Mouse (Mus musculus) frontal cortex, adult 2 months (tissue): Measurements from ENCODE around the gene Cphx2. TPM values are rescaled to one million over a fixed set of nuclear protein-coding genes. Genes with fewer than 3 reads are reported as not detected.
"Not testable (repeated sequence)": the region's sequence is repeated elsewhere in the genome, so short reads cannot be mapped to it uniquely, and the experiment has no call there.

Source experiments
- DNase-seq, 2 experiments: peaks; one replicate each; pipeline ENCODE4 v3.0.0; 2022; ENCODE audit warnings: low spot score in 1 of 2; ENCODE audit errors: extremely low spot score in 1 of 2
- polyA plus RNA-seq: library from polyadenylated mRNA; depleted of rRNA; stranded (reverse); fragments of >200 nt; gene quantifications from 2 replicates; pipeline ENCODE4 v1.2.3, GENCODE M21; 2012; rRNA removed

Cphx2 gene
- not detected in 2 replicates for polyA plus RNA-seq

DNA sequence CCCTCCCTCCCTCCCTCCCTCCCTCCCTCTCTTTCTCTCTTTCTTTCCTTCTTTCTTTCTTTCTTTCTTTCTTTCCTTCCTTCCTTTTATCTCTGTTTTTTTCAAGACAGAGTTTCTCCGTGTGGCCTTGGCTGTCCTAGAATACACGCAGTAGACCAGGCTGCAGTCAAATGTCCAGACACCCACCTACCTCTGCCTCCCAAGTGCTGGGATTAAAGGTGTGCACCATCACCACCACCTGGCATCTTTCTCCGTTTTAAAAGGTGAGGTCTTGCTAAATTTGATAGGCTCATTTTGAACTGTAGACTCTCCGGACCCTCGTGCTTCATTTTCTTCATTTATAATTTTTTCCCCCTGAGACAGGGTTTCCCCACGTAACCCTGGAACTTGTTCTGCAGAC is at the start of gene Cphx2:
Gene Cphx2 (plus strand): TSS at position 301 of the 400 bp plus-strand sequence.
- not testable (repeated sequence) for DNase-seq

DNA sequence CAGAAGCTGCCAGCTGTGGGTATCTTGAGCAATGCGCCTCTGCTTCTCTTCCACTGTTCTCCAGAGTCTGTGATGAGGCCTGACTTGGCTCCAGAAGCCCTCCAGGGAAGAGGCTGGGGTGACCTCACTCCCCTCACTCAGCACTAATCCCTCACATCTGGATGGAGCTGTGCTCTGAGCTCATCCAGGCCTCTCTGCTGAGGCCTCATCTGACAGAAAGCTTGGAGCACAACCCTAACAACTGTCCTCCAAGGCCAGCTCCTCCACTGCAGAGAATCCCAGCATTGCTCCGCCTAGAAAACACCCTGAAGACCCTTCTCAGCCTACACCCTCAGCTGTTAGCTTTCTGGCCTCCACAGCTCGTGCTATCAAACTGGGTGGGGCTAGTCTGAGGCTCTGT is 47.0 kb upstream of the Cphx2 start:
- not testable (repeated sequence) for DNase-seq

DNA sequence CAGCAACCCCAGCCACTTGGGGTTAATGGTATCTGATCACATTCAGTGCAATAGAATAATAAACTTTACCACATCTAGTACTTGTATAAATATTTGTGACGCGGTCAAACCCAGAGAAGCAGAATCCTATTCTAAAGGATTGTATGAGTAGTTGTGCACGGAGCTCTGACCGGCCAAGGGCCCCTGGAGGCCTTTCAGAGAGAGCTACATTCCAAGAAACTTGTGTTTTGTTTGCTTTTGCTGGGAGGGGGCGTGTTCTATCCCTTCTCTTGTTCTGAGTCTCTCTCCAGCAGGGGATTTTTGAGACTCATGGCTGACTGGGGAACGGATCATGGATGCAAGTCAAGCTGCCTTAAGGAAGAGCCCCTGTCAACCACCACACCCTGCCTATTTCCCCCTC is 45.9 kb upstream of the Cphx2 start:
- not testable (repeated sequence) for DNase-seq

DNA sequence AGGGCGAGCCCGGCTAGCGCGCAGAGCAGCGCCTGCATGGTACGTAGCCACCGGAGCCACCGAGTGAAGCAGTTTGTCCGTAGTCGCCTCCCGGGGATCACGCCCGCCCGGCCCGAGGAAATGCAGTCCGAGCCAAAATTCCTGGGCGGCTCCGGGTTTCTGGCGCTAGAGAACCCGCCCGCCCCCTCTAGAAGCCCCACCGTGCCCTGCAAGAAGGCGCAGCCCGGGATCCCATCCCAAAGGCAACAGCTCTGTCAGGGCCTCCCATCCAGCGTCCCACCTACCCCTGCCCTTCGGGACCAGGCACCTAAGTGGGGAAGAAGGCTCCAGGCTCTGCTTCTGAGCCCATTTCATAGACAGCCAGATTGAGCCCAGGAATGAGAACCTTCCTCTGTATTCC is 38.7 kb upstream of the Cphx2 start, which contains the start of gene Gm9780:
Gene Gm9780 (minus strand): TSS at position 101 of the 400 bp plus-strand sequence.
- not testable (repeated sequence) for DNase-seq

DNA sequence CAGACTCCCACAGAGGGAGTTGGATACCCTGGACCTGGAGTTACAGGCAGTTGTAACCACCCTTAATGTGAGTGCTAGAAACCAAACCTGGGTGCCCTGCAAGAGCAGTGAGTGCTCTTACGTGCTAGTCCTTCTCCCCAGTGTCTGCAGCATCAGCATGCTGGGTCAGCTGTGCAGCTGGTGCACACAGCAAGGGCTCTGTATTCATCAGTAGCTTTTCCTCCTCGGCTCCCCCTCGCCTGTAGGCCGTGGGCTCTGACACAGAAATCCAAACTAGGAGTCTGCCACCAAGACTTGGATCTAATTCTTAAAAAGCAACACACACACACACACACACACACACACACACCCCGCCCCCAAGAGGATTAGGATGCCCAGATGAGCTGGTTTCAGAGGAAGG is 36.3 kb upstream of the Cphx2 start:
- not testable (repeated sequence) for DNase-seq

DNA sequence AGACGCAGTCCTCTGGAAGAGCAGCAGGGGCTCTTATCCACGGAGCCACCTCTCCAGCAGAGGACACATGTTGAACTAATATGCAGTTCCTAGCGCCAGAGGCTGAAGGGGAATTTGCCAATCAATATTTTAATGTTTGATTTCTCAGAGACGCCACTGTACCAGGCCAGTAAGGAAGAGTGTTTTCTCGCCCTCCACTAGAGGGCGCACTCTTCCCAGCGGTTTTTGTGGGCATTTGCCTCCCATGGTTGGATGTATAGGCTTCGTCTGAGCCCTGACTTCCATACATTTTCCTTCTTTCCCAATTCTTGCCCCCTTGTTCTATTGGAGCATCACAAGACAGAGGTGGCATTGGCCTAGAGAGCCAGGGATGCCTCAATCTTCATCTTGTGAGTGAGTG is 34.3 kb upstream of the Cphx2 start:
- not testable (repeated sequence) for DNase-seq

DNA sequence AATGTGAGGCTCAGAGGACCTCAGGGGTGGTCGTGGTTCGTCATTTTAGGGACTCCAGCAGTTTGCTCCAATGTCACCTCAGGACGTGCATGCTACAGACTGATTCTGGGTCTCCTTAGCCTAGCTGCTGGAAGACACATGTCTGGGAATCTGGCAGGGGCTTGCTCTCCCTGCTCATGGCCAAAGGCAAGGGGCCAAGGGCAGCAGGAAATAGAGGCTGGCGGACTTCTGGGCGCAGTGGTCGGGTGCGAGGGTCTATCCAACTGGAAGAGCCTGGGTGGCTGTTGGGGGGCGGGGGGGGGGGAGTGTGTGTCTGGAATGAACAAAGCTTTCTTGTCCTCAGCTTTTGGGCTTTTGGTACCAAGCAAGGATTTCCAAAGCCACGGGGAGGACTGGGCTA is 32.5 kb upstream of the Cphx2 start:
- DNase-seq: not testable (repeated sequence)

DNA sequence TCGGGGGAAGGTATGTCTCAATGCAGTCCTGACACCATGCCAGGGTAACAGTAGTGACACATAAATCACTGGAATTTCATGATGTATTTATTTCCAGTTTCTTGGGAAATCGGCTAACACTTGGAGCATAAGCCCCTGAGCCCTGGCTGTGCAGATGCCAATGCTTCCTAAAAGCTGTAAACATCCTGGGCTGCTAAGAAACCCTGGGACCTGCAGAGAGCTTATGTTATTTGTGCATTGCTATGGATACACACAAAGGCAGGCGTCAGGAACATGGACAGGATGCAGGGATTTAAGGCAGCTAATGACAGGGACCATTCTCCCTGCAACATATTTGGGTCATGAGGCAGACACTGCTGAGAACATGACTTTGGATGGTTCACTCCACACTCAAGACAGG is 23.1 kb upstream of the Cphx2 start:
- not testable (repeated sequence) for DNase-seq

DNA sequence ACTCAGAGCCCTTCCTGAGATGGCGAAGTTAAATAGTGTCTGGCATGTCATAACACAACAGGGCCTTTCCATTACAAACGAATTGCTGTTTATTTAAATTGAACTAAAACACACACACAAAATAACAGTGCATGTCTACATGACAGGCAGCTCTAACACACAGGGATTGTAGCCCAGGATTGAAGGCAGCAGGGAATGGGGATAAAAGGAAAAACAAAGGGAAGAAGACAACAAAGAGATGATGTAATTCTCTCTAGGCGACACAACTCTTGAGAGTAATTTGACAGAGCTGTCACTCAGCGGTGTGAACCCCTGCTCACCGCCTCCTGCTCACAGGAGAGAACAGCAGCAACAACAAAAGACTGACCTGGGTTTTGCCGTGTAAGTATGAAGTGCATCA is 22.0 kb upstream of the Cphx2 start:
- not testable (repeated sequence) for DNase-seq

DNA sequence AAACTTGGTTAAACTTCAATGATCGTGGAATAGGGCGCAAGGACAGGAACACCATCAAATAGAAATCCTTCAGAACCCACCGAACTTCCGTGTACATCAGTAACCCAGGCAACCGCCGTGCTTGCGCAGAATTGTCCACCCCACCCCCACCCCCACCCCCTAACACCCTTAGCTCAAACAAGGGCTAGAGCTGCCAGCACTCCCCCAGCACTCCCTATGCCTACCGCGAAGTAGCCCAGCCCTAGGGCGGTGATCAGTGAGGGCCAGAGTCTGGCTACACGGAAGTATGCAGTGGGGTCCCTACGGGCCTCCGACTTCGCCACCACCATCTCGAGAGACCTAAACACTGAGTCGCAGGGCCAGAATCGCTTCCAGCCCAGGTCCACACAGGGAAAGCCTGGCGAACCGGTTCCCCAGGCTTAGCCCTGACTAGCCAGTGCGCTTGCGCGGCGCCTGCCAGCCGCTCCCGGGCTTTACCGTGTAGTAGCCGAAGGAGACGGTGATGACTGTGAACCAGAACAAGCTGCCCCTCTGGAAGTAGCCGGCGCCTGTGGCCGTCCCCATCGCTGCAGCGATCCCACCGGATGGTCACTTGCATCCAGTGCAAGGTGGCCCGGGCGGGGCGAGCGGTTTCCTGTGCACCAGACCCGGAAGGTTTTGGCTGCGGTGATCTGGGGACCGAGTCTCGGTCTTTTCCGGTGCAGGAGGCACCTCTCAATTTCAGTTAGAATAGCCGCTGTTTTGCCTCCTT is 14.6 kb upstream of the Cphx2 start:
- not testable (repeated sequence) for DNase-seq

DNA sequence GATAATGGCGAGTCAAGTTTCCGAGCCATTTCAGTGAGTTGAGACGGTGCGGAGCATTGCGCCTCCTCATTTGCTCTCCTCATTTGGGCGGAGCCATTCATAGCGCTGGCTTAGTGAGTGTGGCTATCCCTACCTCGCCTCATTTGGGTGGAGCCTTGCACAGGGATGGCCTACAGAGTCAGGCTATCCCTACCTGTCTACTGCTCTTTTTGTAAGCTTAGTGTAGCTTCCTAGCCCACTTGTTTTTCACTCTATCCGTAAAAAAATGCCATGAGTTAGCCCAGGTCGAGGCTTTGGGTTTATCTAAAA is 14.0 kb upstream of the Cphx2 start, which contains the start of gene Tmem254c:
Gene Tmem254c (minus strand): TSS at position 31 of the 309 bp plus-strand sequence.
- DNase-seq: not testable (repeated sequence)

DNA sequence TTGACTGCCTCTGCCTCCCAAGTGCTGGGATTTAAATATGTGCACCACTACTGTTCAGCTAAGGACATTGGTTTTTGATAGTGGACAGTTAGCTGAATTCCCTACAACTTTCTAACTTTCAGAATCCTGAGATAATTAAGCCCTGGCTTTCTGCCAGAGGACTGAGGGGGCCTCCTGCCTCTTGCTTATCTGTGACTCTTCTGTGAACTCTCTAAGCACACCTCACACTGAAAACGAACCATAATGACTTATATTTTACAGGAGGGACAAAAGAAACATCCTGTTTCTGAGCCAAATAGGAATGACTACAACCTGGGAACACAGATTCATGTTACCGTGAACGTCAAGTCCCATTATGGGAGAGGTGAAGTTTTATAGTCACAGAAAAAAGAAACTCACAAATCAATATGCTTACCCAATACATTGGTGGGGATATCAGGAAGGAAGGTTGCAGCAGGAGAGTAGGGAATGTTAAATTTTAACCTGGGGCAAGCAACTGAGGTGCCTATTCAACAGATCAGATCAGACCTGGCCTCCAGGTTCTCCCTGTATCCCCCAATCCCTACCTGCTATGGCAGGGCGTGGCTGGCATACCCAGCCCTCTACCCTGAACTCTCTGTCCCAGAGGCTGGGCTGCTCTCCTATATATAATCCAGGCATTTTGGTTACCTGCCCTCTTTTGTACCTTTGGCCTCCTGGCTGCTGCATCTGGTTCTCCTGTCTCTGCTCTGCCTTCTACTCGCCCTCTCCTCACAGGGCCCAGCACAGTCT is 4.5 kb upstream of the Cphx2 start:
- DNase-seq: not testable (repeated sequence)

DNA sequence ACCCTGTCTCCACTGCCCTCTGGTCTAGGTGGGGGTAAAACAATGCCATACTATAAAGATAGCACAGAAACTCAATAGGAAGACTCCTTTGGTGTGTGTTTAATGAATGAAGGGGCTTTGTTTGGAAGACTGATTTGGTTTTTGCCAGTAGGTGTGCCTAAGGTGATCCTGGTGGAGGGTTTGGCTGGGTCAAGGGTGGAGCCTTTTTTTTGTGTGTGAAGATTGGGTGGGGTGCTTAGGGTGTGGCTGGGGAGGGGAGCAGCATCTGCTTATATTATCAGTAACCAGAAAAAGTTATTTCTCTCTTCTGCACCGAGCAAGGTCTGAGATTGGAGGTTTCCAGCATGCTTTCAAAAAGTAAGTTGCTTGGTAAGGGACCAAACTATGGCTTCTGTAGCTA is 681 bp downstream of the Cphx2 start, which contains the start of gene Cphx3:
Gene Cphx3 (plus strand): TSS at position 301 of the 400 bp plus-strand sequence.
- DNase-seq: not testable (repeated sequence)

DNA sequence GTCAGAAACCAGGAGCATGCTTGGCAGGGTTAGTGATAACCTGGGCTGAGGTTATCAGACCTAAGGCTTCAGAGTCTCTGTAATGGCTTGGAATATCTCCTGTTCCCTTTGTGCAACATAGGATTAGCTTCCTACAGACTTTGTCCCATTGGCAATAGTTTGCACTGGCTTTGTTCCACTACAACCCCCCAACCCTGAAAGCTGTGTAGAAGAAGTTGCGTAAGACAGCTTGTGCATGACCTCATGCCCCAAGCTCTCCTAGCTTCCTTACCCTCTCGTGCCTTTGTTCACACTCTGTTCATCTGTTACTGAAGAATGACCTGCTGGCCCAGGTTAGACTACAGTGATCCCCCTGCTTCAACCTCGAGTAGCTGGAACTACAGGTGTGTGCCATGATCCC is 16.3 kb downstream of the Cphx2 start:
- DNase-seq: not testable (repeated sequence)

DNA sequence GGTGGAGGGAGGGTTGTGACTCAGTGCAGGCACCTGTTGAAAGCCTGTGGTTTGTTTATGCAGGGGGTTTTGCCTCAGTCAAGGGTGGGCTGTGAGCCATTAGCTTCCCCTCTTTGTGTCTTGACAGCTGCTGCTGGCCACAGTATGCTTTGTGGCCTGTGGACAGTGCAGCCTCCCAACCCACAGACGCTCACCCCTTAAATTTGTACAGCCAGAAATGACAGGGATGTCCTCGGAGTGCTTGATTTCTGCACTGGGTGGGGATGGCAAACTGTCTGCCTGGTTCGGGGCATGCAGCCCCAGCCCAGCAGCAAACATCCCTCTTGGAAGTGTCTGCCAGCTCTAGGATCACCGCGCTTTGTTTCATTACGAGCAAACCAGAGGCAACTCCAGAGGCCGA is 36.8 kb downstream of the Cphx2 start, which contains the start of gene Duxbl2:
Gene Duxbl2 (plus strand): TSS at position 200 of the 400 bp plus-strand sequence.
- not testable (repeated sequence) for DNase-seq

DNA sequence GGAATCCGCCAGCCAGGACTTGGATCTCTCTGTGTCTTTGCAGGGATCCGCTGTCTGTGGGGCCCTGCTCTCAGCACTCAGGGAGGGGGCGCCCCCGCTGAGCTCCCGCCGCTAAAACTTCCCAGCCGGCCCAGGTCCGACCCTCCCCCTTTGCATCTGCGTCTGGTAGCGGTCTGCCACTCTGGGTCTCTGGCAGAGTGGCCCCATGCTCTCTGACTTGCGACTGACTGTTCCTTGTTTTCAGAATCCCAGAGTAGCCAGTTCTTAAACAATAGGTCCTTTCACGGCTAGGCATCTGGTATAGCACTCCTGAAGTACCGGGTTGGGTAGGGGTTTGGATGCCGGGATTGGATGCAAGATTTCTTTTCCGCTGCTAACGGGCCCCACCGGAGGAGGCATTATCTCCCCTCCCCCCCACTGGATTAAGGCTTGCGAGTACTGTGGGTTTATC is 37.3 kb downstream of the Cphx2 start:
- DNase-seq: not testable (repeated sequence)

DNA sequence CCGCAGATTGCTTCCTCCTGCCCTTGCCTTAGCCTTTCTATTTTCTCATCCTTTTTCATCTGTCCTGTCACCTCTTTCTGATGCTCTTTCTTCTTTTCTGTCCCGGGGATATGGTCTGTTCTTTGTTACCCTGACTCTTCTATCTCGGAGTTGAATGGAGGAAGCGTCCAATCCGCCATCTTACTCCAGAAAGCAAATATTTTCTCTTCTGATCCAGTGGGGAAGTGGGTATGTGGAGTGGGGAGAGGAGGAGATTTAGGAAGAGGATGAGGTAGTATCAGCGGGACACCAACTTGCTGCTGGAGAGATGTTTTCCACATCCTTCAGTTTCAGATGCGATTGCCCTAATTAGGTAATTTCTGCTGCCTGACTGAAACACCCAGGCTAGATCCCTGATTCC is 37.8 kb downstream of the Cphx2 start:
- not testable (repeated sequence) for DNase-seq
